Mouse (Mus musculus) T-cell, adult 2 months (primary cell): ENCODE data around the gene 6030408B16Rik.

ENCODE experiments used
- DNase-seq: peaks from one replicate; pipeline ENCODE4 v3.0.0; 2022; ENCODE audit warnings: low spot score

6030408B16Rik gene

GRCm38 (mm10) chr15:101297988-101298387 is 5.0 kb downstream of the 6030408B16Rik start:
- no peak for DNase-seq

DNA sequence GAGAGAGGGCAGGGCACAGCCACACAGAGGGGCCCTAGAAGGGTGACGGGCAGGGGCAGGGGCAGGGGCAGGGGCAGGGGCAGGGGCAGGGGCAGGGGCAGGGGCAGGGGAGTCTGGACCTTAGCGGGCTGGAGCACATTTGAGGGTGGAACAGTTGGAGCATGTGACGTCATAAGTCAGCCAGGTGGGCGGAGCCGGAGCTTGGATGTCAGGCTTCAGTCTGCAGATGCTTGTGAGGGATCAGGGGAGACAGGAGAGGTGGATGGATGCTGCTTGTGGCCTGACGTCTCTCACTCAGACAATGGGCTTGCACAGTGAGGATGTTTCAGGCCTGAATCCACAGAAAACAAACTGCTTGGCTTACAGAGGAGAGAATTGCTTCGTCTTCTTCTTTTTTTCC is 5.5 kb downstream of the 6030408B16Rik start:
- DNase-seq: no peak

- DNase-seq: no peak
Observed at GRCm38 (mm10) chr15:101299480-101299960, 6.5 kb downstream of the 6030408B16Rik start.

DNA sequence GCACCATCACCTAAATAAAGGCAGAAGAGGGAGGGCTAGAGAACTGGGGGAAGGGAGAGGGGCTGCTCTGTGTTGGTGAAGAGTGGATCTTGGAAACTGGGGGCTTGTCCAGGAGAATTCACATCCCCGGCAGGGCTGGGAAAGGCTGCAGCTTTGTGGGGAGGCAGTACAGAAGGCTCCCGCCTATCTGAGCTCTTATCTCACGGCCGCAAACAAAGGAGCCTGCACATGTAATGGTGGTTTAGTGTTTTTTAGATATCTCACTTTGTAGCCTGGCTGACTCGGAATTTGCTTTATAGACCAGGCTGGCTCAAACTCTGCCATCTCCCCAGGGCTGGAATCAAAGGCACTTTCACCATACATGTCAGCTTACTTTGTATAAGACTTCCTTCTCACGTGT is 7.1 kb downstream of the 6030408B16Rik start:
- no peak for DNase-seq

- DNase-seq: no peak
Observed at GRCm38 (mm10) chr15:101302201-101302600, 9.2 kb downstream of the 6030408B16Rik start.

- no peak for DNase-seq
Observed at GRCm38 (mm10) chr15:101303830-101304229, 10.8 kb downstream of the 6030408B16Rik start.

GRCm38 (mm10) chr15:101306459-101306858 is 13.4 kb downstream of the 6030408B16Rik start:
- DNase-seq: no peak

DNA sequence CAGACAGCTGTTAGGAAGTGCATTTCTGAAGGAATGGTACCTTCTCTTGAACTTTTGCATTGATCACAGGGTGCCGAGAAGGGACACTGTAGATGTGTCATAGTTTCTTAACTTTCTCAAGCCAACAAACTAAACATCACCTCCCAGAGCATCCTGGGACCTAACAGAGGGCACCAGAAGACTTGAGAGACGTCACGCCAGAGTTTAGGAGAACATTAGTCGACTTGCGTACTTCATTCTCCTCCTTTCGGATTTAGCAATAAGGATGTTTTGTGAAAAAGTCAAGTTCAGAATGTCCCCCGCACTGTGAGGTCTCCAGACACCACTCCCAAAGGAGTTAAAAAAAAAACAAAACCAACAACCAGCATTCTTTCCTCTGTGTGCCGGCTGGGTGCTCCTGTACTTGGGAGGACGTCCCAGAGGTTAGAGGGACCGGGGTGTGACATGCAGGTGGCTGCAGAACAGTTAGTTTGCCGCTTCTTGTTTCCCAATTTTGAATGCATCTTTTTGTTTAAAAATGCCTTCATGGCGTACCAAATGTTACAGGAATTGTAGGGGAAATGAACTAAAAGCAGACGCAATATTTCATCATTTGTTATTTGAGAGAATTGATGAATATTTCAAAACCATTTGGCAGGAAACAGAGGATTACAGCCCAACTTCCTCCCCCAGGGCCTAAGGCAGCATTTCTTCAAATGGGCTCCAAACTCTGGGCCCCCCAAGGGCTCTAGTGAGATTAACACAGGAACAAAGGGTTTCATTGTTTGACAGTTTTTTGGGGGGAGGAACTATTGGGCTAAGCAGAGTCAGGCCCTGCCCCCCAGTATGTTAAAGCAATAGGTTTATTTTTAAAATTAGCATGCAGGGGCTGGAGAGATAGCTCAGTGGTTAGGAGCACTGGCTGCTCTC is 15.7 kb downstream of the 6030408B16Rik start:
- DNase-seq: no peak

GRCm38 (mm10) chr15:101309493-101309892 is 16.5 kb downstream of the 6030408B16Rik start:
- DNase-seq: no peak

DNA sequence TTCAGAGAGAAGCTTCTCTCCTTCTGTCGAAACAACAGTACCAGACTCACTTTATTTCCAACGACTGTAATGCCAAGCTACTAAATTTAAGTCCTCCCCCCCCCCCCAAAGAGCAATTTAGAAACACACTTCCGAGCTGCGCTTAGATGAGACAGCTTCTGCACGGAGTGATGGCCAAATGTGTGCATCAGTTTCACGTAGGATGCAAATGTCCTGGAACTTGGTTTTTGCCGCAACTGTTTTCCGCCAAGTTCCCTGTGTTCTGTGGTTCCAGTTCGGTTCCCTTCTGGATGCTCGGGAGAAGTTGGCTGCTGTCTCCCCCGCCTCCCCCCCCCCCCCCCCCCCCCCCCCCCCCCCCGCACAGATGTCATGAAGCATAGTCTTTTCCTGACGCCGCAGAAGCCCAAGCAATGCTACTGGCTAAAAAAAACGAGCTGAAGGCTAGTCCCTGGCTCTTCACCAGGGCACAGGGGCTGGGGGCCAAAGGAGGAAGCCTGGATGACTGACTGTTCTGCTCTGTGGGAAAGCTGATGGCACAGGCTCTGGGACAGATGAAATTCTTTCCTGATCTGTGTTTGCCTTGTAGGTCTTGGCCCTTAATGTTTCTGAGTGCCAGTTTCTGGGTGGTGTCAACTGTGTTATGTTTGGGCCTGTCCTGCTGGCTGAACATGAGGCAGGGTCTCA is 18.2 kb downstream of the 6030408B16Rik start:
- no peak for DNase-seq

- no peak for DNase-seq
Observed at GRCm38 (mm10) chr15:101312006-101312405, 19.0 kb downstream of the 6030408B16Rik start.

GRCm38 (mm10) chr15:101315378-101315777 is 22.4 kb downstream of the 6030408B16Rik start:
- DNase-seq: no peak

- DNase-seq: peak; percentile 87
Observed at GRCm38 (mm10) chr15:101315832-101316231, 22.8 kb downstream of the 6030408B16Rik start.

- no peak for DNase-seq
Observed at GRCm38 (mm10) chr15:101316279-101316912, 23.4 kb downstream of the 6030408B16Rik start.

DNA sequence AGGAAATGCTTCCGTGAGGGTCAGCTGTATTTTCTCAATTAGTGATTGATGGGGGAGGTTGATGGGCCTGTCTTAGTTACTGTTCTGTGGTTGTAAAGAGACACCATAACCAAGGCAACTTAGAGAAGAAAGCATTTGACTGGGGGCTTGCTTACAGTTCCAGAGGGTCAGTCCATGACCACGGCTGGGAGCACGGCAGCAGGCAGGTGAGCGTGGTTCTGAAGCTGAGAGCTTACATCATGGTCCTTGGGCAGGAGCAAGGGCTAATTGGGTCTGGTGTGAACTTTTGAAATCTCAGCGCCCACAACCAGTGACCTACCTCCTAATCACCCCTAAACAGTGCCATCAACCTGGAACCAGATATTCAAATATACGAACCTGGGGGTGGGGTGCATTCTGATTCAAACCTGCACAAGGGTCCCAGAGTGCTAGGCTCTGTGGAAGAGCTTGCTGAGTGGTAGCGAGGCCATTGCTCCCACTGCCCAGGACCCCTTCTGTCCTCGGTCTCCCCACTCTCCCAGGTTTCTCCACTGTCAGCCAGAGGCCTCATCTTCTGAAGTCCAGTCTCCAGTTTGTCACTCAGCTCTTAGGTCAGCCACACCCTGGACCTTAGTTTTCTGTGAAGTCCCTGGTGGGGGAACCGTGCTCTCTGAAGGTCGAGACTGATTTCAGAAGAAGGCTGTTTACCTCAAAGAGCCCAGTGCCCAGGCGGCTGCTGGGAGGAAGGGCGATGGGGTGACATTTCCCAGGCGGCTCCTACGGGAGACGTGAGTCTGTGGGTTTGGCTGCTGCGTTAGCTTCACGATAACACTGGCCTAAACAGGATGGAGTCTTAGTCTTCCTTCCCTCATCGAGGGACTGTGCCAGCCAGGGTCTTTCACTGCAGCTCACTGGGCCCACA is 24.2 kb downstream of the 6030408B16Rik start:
- DNase-seq: no peak

GRCm38 (mm10) chr15:101317814-101318500 is 24.9 kb downstream of the 6030408B16Rik start:
- DNase-seq: no peak

GRCm38 (mm10) chr15:101318889-101319765 is 26.1 kb downstream of the 6030408B16Rik start:
- no peak for DNase-seq

GRCm38 (mm10) chr15:101320010-101320617 is 27.1 kb downstream of the 6030408B16Rik start:
- DNase-seq: no peak

GRCm38 (mm10) chr15:101320618-101321041 is 27.6 kb downstream of the 6030408B16Rik start:
- no peak for DNase-seq
